Mouse (Mus musculus): ENCODE data around the gene Herc4.

- TF ChIP-seq CTCF (IDR thresholded peaks at IDR 0.05; ENCODE audit: control insufficient read depth, insufficient read depth, insufficient replicate concordance, low read depth, low read length) (no peak), POLR2A (IDR thresholded peaks at IDR 0.05; ENCODE audit: control insufficient read depth, low read depth, low read length) (no peak)
Measured at GRCm38 (mm10) chr10:63244746-63245145, 1.1 kb downstream of the Herc4 start.
